Mouse (Mus musculus) liver, adult (tissue): ENCODE measurements around the gene Cldn22.

ENCODE experiments used
- GATA4 ChIP-seq: IDR thresholded peaks from 2 replicates; pipeline ENCODE4 v1.6.1; 2014; ENCODE audit warnings: mild to moderate bottlenecking, low read length; ENCODE audit not compliant: insufficient replicate concordance

The Cldn22 gene

DNA sequence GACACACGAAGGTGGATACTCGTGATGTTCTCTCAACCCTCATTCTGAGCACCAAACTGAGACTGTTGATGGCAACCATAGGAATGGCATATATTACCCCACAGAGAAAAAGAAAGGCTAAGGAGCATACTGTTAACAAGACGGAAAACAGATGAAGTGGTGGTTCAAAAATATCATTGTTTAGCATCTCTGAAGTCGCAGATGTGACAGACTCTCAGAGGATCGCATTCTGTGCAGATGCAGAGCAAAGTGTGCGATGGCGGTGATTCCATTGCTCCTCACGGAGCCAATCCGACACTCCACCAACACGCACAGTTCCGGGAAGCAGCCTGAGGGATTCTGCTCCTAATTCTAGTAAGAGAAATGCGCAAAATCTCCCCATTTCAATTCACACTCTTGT lies 35.0 kb downstream of the Cldn22 start:
- no peak for TF ChIP-seq GATA4

DNA sequence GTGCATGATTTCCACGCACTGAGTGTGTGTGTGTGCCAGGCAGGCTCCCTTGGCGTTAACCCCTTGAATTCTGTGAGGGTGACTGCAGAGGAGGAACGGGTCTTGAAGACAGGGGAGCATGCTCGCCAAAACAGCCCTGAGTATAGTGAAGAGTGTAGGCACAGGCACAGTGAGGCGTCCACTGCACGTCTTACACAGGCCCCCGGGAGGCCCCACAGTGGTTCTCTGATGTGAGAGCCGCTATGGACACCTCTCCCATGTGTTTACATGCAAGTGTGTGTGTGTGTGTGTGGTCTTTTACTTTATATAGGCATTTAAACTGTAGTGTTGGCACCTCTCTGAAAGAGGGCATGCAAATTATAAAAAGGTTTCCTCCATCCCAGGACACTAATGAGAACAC lies 42.3 kb downstream of the Cldn22 start:
- no peak for TF ChIP-seq GATA4

DNA sequence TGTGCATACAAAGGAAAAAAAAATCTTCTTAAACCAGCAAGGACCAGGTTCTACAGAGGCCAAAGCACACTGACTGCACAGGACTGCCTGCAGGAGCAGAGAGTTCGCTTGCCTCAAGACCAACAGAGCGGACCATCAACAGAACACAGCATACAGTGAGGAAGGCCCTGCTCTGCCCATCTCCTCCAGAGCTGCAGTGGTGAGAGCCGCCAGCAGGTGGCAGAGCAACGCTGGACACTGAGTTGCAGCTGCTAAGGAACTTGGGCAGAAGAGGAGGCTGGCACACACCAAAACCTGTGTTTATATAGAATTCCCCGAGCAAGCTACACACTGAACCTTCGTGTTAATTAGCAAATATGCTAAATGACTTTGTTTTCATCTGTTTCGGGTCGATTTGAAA lies 42.8 kb downstream of the Cldn22 start:
- no peak for TF ChIP-seq GATA4

DNA sequence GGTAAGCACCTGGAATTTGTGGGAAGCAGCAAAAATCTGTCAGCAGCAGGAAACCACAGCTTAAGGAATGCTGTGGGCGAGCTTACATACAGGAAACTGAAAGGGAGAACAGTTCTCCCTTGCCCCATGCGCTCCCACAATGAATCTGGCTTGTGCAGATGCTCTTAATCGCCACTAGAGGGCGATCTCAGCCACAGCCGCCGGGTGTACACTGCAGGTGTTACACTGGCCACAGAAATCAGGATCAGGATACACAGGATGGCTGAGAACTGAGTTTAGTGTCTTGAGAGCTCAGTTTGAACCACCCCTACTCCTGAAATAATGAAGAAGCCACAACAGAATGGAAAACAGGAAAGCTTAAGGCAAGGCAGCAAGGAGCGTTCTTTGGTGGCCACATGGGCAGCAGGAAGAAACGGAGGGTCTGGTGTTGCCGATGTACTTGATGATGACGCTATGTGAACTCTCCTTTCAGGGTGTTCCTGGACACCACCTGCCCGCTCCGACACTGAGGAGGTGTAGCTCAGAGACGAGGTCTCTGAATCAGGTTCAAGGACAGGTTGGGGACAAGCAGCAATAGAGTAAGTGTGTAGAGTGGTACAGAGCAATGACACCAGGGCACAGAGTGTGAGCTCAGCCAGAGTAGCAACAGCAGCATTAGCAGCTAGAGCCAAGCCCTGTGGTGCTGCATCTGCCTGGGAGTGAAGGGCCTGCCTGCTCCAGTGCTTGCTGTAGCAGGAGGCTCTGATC lies 48.3 kb downstream of the Cldn22 start:
- TF ChIP-seq GATA4 = no peak

DNA sequence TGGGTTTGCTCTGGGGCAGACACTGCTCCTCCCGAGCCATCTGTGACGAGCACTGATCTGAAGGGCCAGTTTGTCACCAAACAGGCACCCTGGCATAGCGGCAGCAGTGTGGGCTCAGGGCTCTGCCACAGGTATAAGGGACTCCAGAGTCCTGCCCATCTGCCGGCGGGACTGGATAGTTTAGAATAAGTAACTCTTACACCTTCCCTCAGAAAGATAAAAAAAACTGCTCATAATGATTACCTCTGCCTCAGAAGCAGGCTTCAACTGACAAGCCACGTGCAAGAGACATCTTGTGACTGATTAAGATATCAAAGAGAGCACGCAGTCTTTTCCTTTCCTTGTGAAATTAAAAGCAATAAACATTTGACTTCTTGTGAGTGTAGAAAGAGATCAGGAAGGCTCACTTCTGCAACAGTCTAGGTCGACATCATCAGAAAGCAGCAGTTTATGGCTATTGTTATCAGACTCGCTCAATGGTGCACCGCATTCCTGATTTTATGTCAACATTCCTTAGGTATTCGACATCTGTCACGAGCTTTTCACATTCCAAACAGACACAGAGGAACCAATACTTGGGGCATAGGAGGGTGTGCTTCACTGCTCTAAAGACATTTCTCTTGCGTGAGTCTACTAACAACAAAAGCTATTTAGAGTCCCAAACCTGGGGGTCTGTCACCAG lies 50.4 kb downstream of the Cldn22 start:
- no peak for TF ChIP-seq GATA4
